Mouse (Mus musculus): ENCODE data around the gene Efna1. TPM values are rescaled to one million over a fixed set of nuclear protein-coding genes. Genes with fewer than 3 reads are reported as not detected.

The Efna1 gene
- 36.7 and 40.9 TPM in 2 replicates for polyA plus RNA-seq (2012; rRNA removed)

DNA sequence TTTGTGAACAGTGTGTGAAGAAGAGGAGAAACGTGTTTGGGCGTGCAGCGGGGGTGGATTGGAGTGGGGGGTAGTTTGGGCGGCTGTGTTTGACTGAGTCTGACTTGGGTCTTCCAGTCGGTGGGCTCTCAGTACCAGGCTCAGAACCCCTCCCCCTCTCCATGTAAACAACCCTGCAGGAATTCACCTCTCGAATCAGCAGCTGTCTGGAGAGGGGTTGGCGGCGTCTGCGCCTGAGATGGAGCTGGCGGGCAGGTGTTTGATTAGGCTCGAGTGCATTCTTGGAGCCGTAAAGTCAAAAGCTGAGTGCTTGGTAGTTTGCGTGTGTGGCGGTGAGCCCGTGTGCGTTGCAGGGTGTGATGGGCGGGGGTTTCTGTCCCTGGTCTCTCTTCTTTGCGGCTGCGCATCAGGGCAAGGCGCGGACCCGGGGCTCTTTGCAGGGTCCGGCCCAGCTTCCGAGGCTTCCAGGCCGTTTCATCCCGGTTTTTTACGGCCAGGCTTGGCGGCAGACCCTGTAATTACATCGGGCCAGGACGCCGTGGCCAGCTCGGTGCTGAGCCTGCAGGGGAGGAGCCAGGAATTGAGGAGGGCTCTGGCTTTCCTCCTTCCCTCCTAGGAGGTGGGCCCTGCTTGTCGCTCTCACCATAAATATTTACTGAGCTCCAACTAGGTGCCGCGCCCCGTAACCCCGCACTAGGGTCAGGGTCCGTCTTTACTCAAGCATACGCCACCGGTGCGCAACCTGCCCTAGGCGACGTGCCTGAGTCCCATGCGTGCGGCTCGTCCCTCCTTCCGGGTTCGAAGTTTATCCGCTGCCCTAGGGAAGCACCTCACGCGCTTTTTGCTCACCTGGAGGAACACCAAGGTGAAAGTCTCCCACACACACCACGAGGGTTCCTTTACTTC is at the start of gene Efna1:
Gene Efna1 (minus strand): TSS at position 537 of the 906 bp plus-strand sequence.
- no peak for DNase-seq (ENCODE audit: low read depth)

DNA sequence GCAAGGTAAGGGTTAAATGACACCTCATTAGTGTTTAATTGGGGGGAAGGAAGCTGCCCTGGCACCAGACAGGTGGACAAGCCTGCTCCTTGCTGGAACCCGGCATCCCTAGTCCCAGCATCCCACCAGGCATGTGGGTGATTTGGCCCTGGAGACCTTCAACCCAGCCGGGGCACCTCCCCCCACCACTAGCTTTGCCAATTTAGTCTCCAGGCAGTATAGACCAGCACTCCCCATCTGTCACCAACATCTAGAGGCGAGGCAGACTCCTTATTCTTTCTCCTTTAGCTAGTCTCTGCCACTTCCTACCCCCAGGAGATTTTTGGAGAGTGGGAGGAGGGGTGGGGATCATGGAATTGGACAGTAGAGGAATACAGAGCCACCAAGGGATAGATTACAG is 49.4 kb upstream of the Efna1 start:
- no peak for DNase-seq (ENCODE audit: low read depth)

DNA sequence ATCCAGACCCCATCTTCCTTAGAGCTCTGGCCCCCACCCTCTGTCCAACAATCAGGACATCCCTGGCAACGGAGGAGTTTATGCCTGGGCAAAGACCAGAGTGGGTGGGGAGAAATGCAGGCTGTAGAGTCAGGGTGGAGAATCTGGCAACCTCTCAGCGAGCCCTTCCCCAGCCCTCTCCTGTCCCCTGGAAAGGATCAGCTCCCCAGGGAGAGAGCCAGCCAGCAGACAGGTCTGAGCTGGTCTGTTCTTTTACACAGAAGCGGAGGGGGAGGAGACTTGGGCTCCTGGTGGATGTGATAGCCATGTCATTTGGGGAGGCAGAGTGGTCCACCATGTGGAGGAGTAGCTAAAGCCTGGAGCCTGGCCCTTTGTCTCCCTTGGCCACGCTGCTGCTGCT is 47.7 kb upstream of the Efna1 start:
- no peak for DNase-seq (ENCODE audit: low read depth)

DNA sequence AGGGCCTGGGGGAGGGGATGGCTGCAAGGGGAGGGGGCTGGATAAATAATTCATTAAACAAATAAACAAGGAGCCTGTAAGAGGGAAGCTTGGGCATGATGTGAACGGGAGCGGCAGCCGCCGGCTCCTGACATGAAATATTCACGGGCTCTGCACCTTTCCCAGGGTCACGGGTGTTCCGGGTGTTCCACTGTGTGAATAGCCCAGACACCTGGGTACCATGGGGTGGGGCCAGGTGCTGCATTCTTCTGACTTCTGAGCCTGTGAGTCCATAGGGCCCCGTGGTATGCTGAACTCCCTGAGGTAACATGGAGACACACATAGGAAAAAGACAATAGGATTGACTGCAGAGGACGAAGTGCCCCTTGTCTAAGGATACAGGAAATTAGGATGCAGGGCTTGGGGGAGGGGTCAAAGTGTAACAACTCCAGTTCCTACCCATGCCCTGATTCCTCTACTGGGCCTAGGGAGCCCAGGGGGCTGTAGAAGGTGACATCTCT is 46.5 kb upstream of the Efna1 start:
- no peak for DNase-seq (ENCODE audit: low read depth)

DNA sequence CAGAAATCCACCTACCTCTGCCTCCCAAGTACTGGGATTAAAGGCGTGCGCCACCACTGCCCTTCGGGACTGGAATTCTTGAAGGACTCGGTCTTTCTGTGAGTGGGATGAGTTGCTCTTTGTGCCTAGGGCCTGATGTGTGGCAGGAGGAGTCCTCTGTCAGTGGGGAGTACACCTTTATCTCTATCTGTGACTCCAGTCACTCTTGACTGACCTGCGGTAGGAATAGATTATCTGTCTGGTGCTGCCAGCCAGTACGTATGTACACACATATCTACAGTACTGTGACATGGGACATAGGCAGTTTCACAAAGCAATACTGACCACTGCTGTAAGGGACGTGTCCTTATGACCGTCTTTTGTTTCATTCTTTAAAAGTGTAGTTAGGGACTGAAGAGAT is 44.9 kb upstream of the Efna1 start:
- DNase-seq (ENCODE audit: low read depth), result no peak

DNA sequence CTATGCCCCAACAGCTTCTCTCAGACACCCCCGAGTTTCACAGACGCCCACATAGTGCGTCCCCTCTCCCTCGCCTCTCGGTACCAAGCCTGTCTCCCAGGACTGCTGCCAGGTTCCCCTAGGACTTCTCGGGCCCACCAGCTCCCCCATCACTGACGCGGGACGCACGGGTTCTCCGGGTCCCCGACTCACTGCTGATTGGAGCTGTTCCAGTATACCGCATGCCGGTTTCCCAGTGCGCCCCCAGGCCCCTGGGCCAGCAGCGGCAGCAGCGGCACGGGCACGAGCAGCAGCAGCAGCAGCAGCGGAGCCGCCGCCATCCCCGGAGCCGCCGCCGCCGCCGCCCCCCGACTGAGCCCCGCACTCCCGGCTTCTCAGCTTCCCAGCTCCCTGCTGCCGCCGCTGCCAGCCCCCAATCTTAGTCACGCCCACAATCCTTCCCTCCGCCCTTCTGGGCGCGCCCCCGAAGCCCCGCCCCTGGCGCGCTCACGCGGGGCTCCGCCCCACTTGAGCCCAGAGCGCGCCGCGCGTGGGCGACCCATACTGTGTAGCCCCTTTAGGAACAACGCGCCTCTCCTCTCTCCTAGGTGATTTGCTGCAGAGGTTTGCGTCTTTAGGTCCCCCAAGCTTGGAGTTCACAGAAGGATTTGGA is 41.7 kb upstream of the Efna1 start, which contains the start of gene Efna3:
Gene Efna3 (minus strand): TSS at position 452 of the 652 bp plus-strand sequence.
- no peak for DNase-seq (ENCODE audit: low read depth)

DNA sequence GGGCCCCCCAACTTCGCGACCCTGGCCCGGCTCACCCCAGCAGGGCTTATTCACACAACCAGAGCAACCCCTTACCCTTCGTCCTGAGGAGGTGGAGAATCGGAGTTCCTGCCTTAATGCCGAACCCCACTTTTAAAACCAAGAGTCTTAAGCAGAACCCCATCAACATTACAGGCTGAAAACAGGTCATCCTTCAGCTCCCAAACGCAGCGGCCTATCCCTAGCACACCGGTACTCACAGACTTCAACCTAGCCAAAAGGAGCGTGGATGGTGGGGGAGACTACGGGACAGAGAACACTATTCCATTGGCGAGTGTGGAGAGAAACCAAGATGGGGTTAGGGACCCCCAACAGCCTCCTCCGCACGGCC is 41.2 kb upstream of the Efna1 start:
- no peak for DNase-seq (ENCODE audit: low read depth)

DNA sequence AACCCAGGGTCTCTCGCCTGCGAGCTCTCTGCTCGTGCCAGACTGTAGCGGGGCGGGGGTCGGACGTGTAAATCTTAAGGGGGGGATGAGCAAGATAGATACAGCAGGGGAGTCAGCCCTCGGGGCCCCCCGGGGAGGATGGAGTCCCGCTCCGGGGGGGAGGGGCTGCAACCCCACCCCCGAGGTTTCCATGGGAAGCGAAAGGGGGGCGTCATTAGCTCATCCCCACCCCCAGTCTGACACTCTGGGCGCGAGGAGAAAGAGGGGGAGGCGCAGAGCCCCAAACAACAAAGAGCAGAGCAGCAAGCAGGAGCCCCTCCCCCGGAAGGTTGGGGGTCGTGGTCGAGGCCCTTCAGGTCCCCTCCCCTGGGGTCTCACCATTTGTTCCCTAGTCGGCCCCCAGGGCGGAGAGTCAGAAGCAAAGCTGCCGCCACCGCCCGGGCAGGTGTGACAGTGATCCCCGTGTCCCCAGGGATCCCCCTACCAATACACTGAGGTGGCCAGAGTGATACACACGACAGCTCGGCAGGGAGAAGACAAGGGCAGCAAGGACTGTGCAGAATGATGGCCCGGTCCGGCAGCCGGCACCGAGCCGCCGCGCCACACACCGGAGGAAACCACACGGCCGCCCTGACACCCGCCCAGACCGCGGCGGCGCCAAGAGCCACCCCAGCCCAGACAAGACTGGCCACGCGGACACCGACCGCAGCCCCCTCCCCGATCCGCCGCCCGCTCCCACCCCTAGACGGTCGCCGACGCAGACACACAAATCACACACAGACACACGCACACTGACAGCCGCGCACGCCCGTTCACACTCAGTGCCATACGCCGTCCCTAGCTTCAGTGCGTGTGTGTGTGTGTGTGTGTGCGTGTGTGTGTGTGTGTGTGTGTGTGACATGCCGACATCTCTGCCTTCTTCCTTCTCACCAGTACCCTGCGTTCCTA is 40.5 kb upstream of the Efna1 start:
- DNase-seq (ENCODE audit: low read depth), result no peak

DNA sequence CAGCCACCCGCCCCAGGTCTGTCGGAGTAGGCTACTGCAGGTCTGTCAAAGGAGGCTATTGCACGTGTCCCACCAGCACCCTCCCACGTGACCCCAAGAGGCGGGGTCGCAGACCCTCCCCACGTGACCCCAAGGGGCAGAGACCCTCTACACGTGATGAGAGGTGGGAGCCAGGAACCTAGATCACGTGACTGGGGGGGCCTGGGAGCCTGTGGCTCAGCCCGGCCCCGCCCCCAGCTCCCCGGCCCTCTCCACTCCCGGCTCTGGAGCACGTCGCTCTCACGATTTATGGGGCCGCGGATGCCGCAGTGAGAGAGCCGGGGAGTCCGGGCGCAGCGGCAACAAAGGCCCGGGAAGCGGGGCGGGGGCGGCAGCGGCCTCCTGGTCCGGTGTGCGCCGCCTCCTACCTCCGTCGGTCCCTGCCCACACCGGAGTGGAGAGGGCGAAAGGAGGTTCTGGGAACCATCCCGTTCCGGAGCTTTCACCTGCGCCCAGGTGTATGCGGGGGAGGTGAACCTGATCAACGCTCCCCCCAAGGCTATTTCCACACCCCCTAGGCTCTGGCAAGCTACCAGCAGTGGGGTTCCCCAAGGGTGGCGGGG is 39.7 kb upstream of the Efna1 start:
- no peak for DNase-seq (ENCODE audit: low read depth)

DNA sequence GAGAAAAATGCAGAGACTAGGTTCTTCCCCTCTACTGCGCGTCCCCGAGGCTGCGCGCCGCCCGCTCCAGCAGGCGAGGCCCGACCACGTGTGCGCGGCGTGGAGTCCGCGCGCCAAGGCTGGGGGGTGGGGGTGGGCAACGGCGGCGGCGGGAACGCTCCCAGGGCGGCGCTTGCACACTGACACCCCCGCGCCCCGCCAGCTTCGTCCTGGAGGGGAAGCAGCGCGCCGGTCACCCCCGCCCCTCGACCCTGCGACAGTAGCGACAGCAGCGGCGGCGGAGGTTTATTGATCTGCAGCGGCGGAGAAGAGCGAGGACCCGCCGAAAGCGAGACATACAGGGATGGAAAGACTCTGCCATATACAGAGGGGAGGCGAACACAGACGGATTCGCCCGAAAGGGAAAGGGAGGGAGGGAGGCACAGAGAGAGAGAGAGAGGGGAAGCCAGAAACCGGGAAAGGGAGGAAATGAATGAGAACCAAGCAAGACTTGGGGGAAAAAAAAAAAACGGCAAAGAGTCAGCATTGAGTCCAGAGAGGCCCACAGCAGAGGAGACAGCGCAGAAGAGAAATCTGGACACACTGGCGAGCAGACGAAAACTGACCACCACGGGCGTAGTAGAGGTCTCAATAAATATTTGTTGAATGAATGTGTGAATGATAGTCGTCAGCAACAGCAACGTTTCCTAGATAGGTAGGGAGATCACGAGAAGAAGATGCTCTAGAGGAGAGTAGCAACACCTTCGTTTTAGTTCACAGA is 38.8 kb upstream of the Efna1 start:
- no peak for DNase-seq (ENCODE audit: low read depth)

DNA sequence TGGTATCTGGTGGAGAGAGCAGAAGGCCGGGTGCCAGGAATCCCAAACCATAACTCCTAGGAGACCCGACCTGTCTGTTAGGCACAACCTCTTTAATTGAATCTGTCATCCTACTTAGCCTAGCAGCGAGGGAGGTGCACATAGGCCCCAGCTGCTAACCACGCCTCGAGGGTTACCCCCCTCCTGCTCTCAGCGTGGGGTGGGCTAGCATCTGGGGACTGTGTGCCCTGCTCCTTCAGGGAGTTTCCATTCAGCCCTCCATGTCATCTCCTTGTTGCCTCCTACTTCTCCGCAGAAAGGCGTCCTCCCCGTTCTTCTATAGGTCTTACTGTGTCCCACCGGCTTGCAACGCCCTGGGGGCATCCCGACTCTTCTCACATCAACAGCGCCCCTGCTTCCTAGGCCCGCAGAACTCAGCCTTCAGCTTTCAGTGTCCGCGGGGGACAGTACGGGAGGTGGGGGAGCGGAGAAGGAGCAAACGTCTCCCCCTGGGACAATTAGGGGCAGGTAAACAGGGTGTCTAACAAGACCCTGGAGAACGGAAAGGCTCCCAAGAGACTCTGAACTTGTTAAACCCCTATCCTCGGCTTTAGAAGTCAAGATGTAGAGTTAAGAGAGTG is 38.1 kb upstream of the Efna1 start:
- no peak for DNase-seq (ENCODE audit: low read depth)

DNA sequence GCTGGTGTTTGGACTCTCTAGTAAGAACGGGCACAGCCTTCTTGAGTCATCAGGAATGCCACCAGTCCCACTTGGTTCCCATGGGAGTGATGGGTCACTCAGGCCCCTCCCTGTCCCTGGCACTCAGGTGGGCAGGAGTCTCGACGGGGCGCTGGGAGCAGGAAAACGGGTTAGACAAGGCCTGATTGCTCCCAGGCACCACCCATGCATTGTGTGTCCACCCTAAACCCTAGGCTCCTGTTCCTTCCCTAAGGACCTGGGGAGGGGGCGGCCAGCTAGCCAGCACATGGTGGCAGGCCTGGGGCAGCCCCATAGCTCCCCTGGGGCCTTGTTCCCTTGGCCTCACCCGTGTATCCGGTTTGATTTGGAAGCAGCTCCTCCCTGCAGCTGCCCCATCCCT is 37.4 kb upstream of the Efna1 start:
- DNase-seq (ENCODE audit: low read depth), result no peak

DNA sequence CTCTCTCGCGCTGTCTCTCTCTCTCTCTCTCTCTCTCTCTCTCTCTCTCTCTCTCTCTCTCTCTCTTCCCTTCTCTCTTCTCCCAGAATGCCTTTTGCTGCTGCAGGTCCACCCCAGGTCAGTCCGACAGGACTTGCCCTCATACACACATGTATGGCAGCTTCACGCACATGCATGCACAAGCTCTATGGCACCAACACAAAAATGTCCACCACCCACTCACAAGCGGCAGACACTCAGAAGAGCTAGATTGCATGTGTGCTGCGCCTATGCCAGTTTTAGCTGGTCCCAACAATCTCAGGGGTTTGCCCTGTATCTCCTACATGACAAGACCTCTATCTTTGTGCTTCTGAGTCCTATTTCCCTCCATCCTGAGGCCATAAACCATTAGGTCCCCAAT is 36.3 kb upstream of the Efna1 start:
- DNase-seq (ENCODE audit: low read depth), result no peak

DNA sequence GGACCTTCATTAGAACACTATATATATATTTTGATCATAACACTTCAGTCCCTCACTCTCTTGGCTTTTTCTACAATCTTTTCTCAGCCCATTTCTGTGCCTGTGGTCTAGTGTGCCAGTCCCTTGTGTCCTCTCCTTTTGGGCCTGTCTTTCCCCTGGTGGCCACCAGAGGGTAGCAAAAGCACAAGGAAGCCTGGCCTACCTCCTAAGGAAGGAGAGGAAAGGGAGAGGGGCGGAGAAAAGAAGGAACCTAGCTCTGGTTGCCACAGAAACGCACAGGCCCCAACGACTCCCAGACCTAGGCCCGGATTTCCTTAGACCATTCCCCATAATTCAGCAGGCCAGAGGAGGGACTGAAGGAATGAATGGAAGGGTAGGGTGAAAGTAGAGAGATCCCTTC is 35.9 kb upstream of the Efna1 start:
- DNase-seq (ENCODE audit: low read depth), result no peak

DNA sequence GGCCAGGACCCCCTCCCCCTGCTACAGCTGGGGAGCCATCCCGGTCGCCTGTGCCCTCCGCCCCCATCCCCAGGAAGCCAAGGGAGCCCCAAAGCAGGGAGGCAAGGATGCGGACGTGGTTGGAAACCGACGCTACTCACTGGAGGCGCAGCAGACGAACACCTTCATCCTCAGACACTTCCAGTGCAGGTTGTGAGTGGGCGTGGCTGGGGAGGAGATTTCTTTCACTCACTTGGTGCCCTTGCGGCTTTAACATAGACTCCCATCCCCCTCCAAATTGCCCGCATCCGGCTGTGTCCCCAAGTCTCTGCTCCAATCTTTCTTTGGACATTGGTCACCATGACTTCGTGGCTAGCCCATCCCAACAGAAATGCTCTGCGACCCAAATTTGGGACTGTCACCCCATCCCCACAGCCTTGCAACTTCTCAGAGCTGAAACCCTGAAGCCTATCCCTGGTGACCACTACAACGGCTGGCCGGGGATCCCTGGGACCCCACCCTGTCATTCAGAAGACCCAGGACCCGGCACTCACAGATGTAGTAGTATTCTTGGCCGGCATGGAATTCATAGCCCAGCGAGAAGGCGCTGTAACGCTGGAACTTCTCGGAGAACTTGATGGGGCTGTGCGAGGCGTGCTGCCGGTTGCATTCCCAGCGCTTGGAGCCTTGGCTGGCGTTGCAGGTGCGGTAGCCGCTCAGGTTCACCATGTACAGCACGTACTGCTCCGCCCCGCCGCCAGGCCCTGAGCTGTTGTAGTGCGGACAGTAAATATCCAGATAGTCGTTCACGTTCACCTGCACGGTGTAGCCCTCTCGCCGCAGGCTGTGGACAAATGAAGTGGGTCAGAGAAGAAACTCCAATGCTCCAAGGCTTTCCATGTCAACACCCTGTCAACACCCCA is 35.2 kb upstream of the Efna1 start:
- DNase-seq (ENCODE audit: low read depth), result no peak

DNA sequence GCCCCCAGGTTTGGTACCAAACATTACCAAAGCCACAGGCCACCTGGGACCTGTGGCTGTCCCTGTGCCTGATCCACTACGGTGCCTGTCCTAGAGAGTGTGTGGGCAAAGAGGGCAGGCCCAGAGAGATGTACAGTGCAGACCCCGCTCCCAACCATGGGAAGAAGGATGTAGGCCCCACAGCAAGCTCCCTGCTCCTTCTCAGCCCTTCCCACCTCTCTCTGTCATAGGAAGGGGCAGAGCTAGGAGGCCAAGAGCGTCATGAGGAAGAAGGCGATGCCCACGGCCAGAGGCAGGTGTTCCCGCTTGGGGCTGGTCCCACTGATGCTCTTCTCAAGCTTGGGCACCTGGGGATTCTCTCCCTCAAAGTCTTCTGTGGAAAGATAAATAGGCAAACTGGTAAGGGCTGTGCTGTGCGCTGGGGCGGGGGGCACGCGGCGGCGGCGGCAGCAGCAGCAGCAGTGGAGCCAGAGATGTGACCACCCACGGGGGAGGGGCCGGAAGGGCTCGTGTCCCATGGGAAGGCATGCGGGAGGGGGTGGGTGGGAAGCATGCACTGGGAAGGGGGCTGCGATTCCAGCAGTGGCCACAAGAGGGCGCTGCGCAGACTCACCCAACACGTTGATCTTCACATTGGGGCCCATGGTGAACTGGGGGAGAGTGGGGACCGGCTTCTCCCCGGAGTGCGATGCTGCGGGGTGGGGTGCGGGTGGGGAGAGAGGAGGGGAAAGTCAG is 34.4 kb upstream of the Efna1 start:
- no peak for DNase-seq (ENCODE audit: low read depth)

DNA sequence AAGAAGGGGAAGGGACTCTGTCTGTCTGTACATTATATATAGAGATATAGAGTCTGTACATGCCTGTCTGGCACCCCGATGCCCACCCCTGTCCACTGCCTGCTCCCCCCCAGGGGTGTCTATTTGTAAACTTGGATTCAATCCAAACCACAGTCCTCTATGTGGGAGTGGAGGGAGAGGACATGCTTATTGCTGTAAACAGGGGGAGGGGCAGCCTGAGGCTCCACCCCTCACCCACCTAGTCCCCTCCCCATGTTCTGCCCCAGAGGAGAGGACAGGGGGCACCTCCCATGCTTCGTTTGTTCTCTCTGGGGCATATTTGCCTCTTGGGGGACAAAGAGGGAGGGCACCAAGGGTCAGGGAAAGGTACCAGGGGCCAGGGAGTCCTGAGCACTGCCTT is 33.8 kb upstream of the Efna1 start:
- DNase-seq (ENCODE audit: low read depth), result no peak

DNA sequence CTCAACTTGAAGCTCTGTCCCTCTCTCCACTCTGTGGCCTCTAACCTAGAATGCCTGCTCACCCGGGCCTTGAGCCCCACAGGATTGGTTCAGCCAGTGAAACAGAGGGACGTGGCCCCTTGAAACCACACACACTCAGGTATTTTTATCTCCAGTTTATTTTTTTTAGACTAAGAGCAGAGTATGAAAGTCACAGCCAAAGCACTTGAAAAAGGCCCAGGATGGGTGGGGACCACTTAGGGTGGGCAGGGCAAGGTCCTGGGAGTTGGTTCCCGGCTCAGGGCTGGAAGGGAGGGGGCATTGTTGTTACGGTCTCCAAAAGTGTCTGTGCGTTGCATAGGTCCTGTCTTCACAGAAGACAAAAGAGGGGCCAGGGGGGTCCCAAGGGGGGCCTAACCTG is 33.4 kb upstream of the Efna1 start:
- no peak for DNase-seq (ENCODE audit: low read depth)

DNA sequence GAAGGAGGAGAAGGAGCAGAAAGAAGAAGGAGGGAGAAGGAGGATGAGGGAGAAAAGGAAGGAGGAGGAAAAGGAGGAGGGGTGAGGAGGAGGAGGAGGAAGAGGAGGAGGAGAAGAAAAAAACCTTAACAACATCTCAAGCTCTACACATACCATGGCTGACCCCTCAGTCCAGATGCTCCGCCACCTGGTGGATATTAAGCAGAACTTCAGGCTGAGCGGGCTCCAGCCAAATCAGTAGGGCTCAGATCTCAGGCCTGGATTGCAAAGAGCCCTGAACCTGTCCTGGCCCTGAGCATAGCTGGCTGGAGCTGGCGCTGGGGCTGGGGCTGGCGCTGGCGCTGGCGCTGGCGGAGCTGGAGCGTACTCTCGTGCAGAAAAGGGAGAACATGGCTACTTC is 27.1 kb upstream of the Efna1 start:
- no peak for DNase-seq (ENCODE audit: low read depth)
